Mouse (Mus musculus) T-helper 17 cell (primary cell): ENCODE results near the gene Acvr1b.

ENCODE experiments used
- in situ Hi-C, 2 experiments: fragments of 300-600 bp; cut with MboI, MseI; formaldehyde crosslinking; loops; 1 replicate in 1 of 2; 2 replicates in 1 of 2; pipeline ENCODE4 v1.15.1; 2025; ENCODE audit warnings: high pct_unique_total_duplicates in 2 of 2

Gene Acvr1b

GRCm38 (mm10) chr15:101242645-101243044 is 68.8 kb downstream of the Acvr1b start:
- in situ Hi-C loops, result loop anchor here in 1 of 2 experiments (5.0 kb wide), 1 partner anchor 35 kb away; no protein-coding TSS in a partner anchor

DNA sequence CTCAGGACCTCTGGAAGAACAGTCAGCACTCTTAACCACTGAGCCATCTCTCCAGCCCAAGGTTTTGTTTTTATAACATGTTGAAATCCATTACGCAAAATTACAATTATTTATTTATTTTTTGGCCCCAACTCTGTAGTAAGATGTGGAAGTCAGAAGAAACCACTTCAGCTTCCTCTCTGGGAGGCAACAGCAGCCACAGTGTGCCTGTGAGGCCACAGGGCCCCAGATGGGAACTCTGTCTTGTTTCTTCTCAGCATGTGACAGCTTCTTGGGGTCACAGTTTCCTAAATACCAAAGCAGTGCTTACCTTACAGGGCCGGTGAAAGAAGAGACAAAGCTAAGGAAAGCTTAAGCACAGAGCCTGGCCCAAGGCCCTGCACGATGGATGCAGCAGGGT is 70.1 kb downstream of the Acvr1b start:
- in situ Hi-C loops, result loop anchor here in 1 of 2 experiments (5.0 kb wide), 1 partner anchor 33 kb away; no protein-coding TSS in a partner anchor

GRCm38 (mm10) chr15:101246231-101247154 is 72.6 kb downstream of the Acvr1b start:
- in situ Hi-C loops, result no loop called here

DNA sequence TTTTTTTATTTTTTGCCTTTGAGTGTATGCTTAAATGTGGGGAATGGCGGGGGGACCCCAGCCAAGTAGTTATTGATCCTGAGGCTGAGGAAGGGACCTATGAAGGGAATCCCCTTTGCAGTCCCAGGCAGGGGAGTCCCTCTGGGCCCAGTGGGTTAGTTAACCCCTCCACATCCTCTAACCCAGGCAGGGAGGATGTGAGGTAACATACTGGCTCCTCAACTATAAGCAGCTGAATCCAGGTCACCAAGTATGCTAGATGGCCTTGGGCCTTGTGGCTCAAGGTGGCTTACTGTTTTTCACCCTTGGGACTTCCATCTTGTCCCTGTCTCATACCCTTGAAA is 73.3 kb downstream of the Acvr1b start:
- in situ Hi-C loops, result no loop called here

- in situ Hi-C loops, result no loop called here
Measured at GRCm38 (mm10) chr15:101248029-101248710, 74.3 kb downstream of the Acvr1b start.

DNA sequence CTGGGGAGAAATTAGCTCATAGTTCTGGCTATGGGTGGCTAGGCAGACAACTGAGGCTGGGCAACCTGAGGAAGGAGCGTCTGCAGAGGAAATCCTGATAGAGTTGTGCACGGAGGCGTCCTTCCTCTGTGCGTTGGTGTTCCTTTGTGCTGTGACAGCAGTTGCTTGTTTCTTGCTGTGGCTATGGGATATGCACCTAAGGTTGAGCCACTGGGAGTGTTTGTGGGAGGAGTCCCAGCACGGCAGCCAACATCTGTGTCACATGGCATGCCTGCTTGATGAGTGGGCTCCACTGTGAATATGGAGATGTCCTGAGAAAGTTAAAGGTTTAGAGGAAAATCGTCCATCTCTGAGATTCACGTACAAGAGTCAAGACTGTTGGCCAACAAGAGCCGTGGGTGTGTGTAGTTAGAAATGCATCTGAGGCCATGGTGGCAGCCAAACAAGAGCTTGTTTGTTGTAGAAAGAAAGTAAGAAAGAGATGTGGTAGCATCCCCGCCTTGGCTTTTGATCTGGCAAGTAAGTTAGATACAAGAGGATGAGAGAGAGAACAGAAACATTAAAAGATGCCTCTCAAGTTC is 76.4 kb downstream of the Acvr1b start:
- in situ Hi-C loops, result loop anchor here in 1 of 2 experiments (25.0 kb wide), 1 partner anchor 1188 kb away; no protein-coding TSS in a partner anchor

GRCm38 (mm10) chr15:101251930-101252329 is 78.1 kb downstream of the Acvr1b start:
- in situ Hi-C loops, result loop anchor here in 1 of 2 experiments (25.0 kb wide), 1 partner anchor 1190 kb away; no protein-coding TSS in a partner anchor

GRCm38 (mm10) chr15:101252614-101253013 is 78.7 kb downstream of the Acvr1b start:
- in situ Hi-C loops, result loop anchor here in 1 of 2 experiments (25.0 kb wide), 1 partner anchor 1190 kb away; no protein-coding TSS in a partner anchor

GRCm38 (mm10) chr15:101253563-101253885 is 79.7 kb downstream of the Acvr1b start:
- in situ Hi-C loops, result loop anchor here in 1 of 2 experiments (25.0 kb wide), 1 partner anchor 1191 kb away; no protein-coding TSS in a partner anchor

DNA sequence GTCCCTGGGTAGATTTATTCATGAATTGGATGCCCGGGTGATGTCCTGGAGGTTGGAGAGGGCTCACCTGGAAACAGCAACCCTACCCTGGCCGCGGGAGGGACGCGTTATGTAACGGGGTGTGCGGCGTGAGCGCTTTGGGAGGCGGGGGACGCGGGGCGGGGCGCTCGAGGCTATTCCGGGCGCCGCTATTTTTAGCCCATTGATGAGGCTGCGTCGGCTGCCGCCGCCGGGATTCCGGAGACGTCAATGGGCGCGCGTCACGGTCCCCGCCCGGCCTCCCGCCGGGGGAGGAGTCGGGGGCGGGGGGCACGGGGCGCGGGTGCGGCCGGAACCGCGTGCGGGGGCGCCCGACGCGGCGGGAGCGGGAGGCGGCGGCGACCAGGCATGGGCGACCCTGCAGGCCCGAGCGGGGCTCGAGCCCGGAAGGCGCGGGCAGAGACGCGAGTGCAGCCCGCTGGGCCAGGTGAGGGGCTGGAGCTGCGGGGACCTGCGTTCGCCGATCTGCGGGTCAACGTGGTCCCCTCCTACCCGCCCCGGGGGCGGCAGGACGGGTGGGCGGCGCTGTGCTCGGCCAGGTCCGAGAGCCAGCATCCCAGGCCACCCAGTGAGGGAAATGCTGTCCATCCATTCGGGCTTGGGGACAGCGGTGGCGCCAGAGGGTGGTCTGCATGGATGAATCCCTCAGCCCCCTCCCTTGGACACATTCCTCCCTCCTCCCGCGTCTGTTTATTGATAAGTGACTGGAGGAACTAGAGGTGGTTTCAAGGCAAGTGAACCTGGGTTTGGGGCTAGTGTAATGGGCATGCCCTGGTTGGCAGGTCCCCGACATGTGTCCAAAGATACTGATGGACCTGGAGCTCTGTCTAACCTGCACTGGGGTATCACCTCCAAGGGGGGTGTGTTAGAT is 80.3 kb downstream of the Acvr1b start, which contains the start of gene Nr4a1:
TSS of gene Nr4a1 (plus strand) at position 384 of the 910 bp plus-strand sequence.
- in situ Hi-C loops, result loop anchor here in 1 of 2 experiments (25.0 kb wide), 1 partner anchor 1192 kb away; no protein-coding TSS in a partner anchor

GRCm38 (mm10) chr15:101255842-101256462 is 82.1 kb downstream of the Acvr1b start:
- in situ Hi-C loops, result loop anchor here in 1 of 2 experiments (25.0 kb wide), 1 partner anchor 1194 kb away; no protein-coding TSS in a partner anchor

- in situ Hi-C loops, result loop anchor here in 1 of 2 experiments (25.0 kb wide), 1 partner anchor 1194 kb away; no protein-coding TSS in a partner anchor
Measured at GRCm38 (mm10) chr15:101256463-101257206, 82.8 kb downstream of the Acvr1b start.

DNA sequence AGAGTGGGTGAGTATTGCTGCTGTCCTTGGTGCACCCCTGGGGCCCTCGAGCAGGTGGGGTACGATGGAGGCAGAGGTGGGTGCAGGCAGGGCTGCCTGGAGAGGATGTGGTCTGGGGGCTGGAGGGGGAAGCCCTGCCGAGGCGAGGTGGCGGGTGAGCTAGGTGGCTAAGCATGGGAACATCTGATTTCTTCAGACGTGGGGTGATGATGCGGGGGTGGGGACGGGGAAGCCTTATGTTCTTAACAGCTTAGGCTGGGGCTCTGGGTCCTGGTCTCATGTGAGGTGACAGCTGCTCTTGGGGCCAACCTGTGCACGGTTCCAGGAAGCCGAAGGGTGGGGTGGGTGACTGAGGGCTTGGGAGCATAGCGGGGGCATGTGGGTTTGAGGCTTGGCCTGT is 84.6 kb downstream of the Acvr1b start:
- in situ Hi-C loops, result loop anchor here in 1 of 2 experiments (25.0 kb wide), 1 partner anchor 1196 kb away; no protein-coding TSS in a partner anchor

DNA sequence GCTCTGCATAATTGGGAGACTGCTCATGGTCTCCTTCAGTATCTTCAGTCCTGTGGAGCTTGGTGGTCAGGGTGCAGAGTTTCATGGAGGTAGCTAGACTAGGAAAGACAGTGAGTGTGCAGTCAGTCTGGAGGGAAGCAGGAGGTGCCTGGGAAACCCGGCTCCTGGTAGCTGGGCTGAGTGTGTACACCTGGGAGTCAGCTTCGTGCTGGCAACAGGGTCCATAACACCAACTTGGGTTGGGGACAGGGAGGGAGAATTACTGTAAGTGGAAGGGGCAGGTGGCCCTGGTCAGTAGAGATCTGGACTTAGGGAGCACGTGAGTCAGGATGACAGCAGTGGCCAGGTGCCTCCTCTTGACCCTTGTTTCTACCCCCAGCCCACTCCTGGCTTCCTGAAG is 86.1 kb downstream of the Acvr1b start:
- in situ Hi-C loops, result loop anchor here in 1 of 2 experiments (25.0 kb wide), 1 partner anchor 1198 kb away; no protein-coding TSS in a partner anchor

- in situ Hi-C loops, result loop anchor here in 1 of 2 experiments (25.0 kb wide), 1 partner anchor 1198 kb away; no protein-coding TSS in a partner anchor
Measured at GRCm38 (mm10) chr15:101260387-101260786, 86.5 kb downstream of the Acvr1b start.

DNA sequence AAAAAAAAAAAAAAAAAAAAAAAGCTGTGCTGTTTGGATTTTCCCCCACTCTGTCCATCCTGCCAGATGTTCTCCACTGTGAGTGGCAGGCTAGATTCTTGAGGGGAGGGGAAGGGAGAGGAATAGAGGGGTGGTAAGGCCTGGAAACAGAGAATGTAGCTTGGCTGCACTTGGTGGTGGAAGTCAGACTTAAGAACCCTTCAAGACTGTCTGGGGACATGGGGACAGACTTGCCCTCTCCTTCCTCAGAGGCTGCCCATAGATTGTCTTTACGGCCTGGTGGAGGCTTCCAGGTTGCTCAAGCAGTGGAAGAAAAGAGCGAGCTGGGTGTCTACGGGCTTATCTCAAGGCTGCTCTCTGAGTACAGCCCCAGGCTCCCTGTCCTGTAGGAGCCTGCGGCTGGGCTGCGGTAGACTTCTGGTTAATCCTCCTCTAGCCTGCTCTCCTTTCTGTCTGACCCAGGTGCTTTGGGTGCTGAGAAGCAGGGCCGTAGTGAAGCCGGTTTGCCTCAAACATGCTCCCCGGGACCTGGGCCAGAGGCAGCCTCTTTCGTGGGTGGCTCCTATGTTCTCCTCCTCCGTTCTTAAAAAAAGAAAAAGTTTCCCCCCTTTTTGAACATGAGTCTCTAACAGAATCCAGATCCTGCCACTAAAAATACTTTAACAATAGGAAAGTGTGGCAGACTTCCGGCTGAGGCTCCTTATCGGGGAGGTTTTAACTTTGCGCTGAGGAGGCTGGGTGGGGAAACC is 87.2 kb downstream of the Acvr1b start:
- in situ Hi-C loops, result loop anchor here in 1 of 2 experiments (25.0 kb wide), 1 partner anchor 1199 kb away; no protein-coding TSS in a partner anchor

GRCm38 (mm10) chr15:101262502-101262901 is 88.6 kb downstream of the Acvr1b start:
- in situ Hi-C loops, result loop anchor here in 1 of 2 experiments (25.0 kb wide), 1 partner anchor 1200 kb away; no protein-coding TSS in a partner anchor
